Mouse (Mus musculus): ENCODE results near the gene Mypn.

GRCm38 (mm10) chr10:63119916-63120315, 83.8 kb downstream of the Mypn start:
- TF ChIP-seq CTCF (IDR thresholded peaks at IDR 0.05; ENCODE audit: borderline replicate concordance, insufficient read depth, low read depth, low read length) (no peak), POLR2A (IDR thresholded peaks at IDR 0.05; ENCODE audit: borderline replicate concordance, insufficient read depth, low read length) (no peak)

All from cerebellum, adult 2 months (tissue).